Mouse (Mus musculus) urinary bladder, postnatal 10 days (tissue): ENCODE measurements around the gene Hpcal4.
"Not testable (repeated sequence)": the region's sequence is repeated elsewhere in the genome, so short reads cannot be mapped to it uniquely, and the experiment has no call there.

ENCODE experiments used
- DNase-seq: peaks from one replicate; pipeline ENCODE4 v3.0.0; 2022; ENCODE audit warnings: low spot score

Hpcal4 gene

GRCm38 (mm10) chr4:123182328-123183238 is at the start of gene Hpcal4:
Gene Hpcal4 (plus strand): TSS chr4:123183227.
- no peak for DNase-seq

GRCm38 (mm10) chr4:123137551-123137950 is 45.5 kb upstream of the Hpcal4 start:
- DNase-seq = no peak

- peak; percentile 19 for DNase-seq
Observed at GRCm38 (mm10) chr4:123139513-123140154, 43.4 kb upstream of the Hpcal4 start, which contains the start of gene Ppie. Gene Ppie (minus strand): TSS chr4:123139951.

GRCm38 (mm10) chr4:123147446-123148150 is 35.4 kb upstream of the Hpcal4 start:
- DNase-seq = no peak

- no peak for DNase-seq
Observed at GRCm38 (mm10) chr4:123152003-123152402, 31.0 kb upstream of the Hpcal4 start.

GRCm38 (mm10) chr4:123152976-123153375 is 30.1 kb upstream of the Hpcal4 start:
- no peak for DNase-seq

- no peak for DNase-seq
Observed at GRCm38 (mm10) chr4:123155004-123155403, 28.0 kb upstream of the Hpcal4 start.

GRCm38 (mm10) chr4:123155427-123155826 is 27.6 kb upstream of the Hpcal4 start:
- DNase-seq = no peak

- no peak for DNase-seq
Observed at GRCm38 (mm10) chr4:123155840-123156239, 27.2 kb upstream of the Hpcal4 start.

GRCm38 (mm10) chr4:123160571-123160970 is 22.5 kb upstream of the Hpcal4 start:
- DNase-seq = no peak

- DNase-seq = not testable (repeated sequence)
Observed at GRCm38 (mm10) chr4:123161251-123161650, 21.8 kb upstream of the Hpcal4 start.

GRCm38 (mm10) chr4:123162305-123162917 is 20.6 kb upstream of the Hpcal4 start:
- no peak for DNase-seq

- DNase-seq = no peak
Observed at GRCm38 (mm10) chr4:123164157-123164556, 18.9 kb upstream of the Hpcal4 start.

GRCm38 (mm10) chr4:123171811-123172210 is 11.2 kb upstream of the Hpcal4 start:
- DNase-seq = no peak

GRCm38 (mm10) chr4:123183239-123184056 is 421 bp downstream of the Hpcal4 start:
- no peak for DNase-seq

GRCm38 (mm10) chr4:123184816-123185215 is 1.8 kb downstream of the Hpcal4 start:
- no peak for DNase-seq

- no peak for DNase-seq
Observed at GRCm38 (mm10) chr4:123192336-123192735, 9.3 kb downstream of the Hpcal4 start.

- DNase-seq = no peak
Observed at GRCm38 (mm10) chr4:123193791-123194190, 10.8 kb downstream of the Hpcal4 start.

- no peak for DNase-seq
Observed at GRCm38 (mm10) chr4:123196695-123197094, 13.7 kb downstream of the Hpcal4 start.

GRCm38 (mm10) chr4:123200771-123201185 is 17.8 kb downstream of the Hpcal4 start:
- DNase-seq = no peak
